Mouse (Mus musculus): ENCODE data around the gene Odf2l.

GRCm38 (mm10) chr3:145168844-145169696, 50.7 kb downstream of the Odf2l start:
- TF ChIP-seq POLR2A (IDR thresholded peaks at IDR 0.05; ENCODE audit: extremely low read depth, insufficient read depth, low read length) (no peak), CTCF (IDR thresholded peaks at IDR 0.05; ENCODE audit: low read depth, low read length) (no peak)
